In genomic region chr2:156673881-156674669, GRCm38 (mm10) we compare ENCODE assay signal across 15 mouse cellular contexts.
DNase-seq lines count a peak whose midpoint lies in the region; ATAC-seq lines count a peak whose summit lies in the region.
"Had no signal": no experiment of that assay in that cellular context is flagged by ENCODE, and none has a peak within 500 bp of the region (broad histone marks: within the 10 kb centered on the region; RNA-seq: fewer than 3 reads in every experiment).

No protein-coding gene starts in this region.

- H3K27ac ChIP-seq in forebrain, embryonic 14.5 days (ENCODE audit: low read depth, low read length), result peak overlapping the region; percentile 34; the same call in 1 of the 2 replicates
- no peak overlapping the region for H3K27ac ChIP-seq in forebrain, embryonic 10.5 days
- H3K27ac ChIP-seq: heart, adult 2 months; hindbrain, embryonic 12.5 days; neural tube, embryonic 15.5 days had no signal

- H3K27me3 ChIP-seq in forebrain, embryonic 14.5 days (replicated peaks; ENCODE audit: control insufficient read depth, insufficient read depth, low read length), result no peaks in the 10 kb centered on the region
- H3K27me3 ChIP-seq in forebrain, embryonic 10.5 days (ENCODE audit: poor library complexity, severe bottlenecking), result no peaks in the 10 kb centered on the region
- H3K27me3 ChIP-seq: hindbrain, embryonic 12.5 days; neural tube, embryonic 15.5 days had no signal

- no peak overlapping the region for H3K4me3 ChIP-seq in forebrain, embryonic 14.5 days (ENCODE audit: low read depth, low read length)
- H3K4me3 ChIP-seq in forebrain, embryonic 10.5 days, result no peak overlapping the region
- H3K4me3 ChIP-seq: heart, adult 2 months; hindbrain, embryonic 12.5 days; neural tube, embryonic 15.5 days had no signal

- H3K9me3 ChIP-seq in forebrain, embryonic 14.5 days (replicated peaks; ENCODE audit: control insufficient read depth, low read length), result no peaks in the 10 kb centered on the region
- H3K9me3 ChIP-seq in forebrain, embryonic 10.5 days, result no peaks in the 10 kb centered on the region
- H3K9me3 ChIP-seq: hindbrain, embryonic 12.5 days; neural tube, embryonic 15.5 days had no signal

- no peaks in the 10 kb centered on the region for H3K36me3 ChIP-seq in forebrain, embryonic 14.5 days (ENCODE audit: control insufficient read depth, insufficient read depth, low read length)
- H3K36me3 ChIP-seq in forebrain, embryonic 10.5 days (replicated peaks), result no peaks in the 10 kb centered on the region
- H3K36me3 ChIP-seq: hindbrain, embryonic 12.5 days; neural tube, embryonic 15.5 days had no signal

- ATAC-seq in forebrain, embryonic 14.5 days, result peak; percentile 20; the same call in 1 of the 2 replicates

- H3K4me2 ChIP-seq in forebrain, embryonic 14.5 days (ENCODE audit: low read length), result no peak overlapping the region
- H3K4me2 ChIP-seq: hindbrain, embryonic 12.5 days; midbrain, embryonic 11.5 days; neural tube, embryonic 15.5 days had no signal

- H3K9ac ChIP-seq in forebrain, embryonic 14.5 days (ENCODE audit: low read length), result no peak overlapping the region
- H3K9ac ChIP-seq: hindbrain, embryonic 12.5 days; neural tube, embryonic 15.5 days had no signal

- 0 out of 2 replicates have a peak, but pooled peaks cover 2% of the 10 kb centered on the region for H3K4me1 ChIP-seq in forebrain, embryonic 14.5 days (ENCODE audit: control insufficient read depth, insufficient read depth, low read length)
- no peaks in the 10 kb centered on the region; the same call in 1 of the 2 replicates for H3K4me1 ChIP-seq in forebrain, embryonic 10.5 days

- WGBS in forebrain, embryonic 14.5 days, result 74% methylated on average over 8 of the region's 8 CpGs
- WGBS in forebrain, embryonic 10.5 days, result 83% methylated on average over 8 of the region's 8 CpGs

- no peak for DNase-seq in forebrain, embryonic 14.5 days (ENCODE audit: low spot score)
- DNase-seq in forebrain, embryonic 10.5 days (ENCODE audit: extremely low spot score, low spot score), result no peak
- peak; percentile 62 to 70 for DNase-seq in left cerebral cortex, adult 18-20 months (ENCODE audit: low spot score in 2 of 2)
- no peak for DNase-seq in left cerebral cortex, adult 8-10 months (ENCODE audit: low spot score in 2 of 2)
- peak; percentile 35 to 48 for DNase-seq in adrenal gland, postnatal 36 days
- DNase-seq in right cerebral cortex, postnatal 25 days, result peak; percentile 59
- DNase-seq in heart, adult 18-20 months, result no peak
- DNase-seq: heart, adult 2 months; kidney, postnatal 25 days; lung, adult 2 months; lung, postnatal 4 days; thymus, postnatal 36 days had no signal

Comparison
In these comparisons a context has a peak if more than half of its experiments do, and no peak if none do; other contexts are left out.
1. DNase-seq: peak in left cerebral cortex, adult 18-20 months (2 of 2), adrenal gland, postnatal 36 days (2 of 2) and right cerebral cortex, postnatal 25 days (single experiment); none in forebrain, embryonic 14.5 days (single experiment), forebrain, embryonic 10.5 days (single experiment), left cerebral cortex, adult 8-10 months (0 of 2) and heart, adult 18-20 months (0 of 2).